Mouse (Mus musculus): ENCODE data around the gene Slc27a2. TPM values are rescaled to one million over a fixed set of nuclear protein-coding genes. Genes with fewer than 3 reads are reported as not detected.
A peak's percentile ranks its signal among the peaks of the same experiment; 100 is the strongest.

Gene Slc27a2
- total RNA-seq, 2 experiments from 2014 or later, result 0.56 TPM; not detected in 1

GRCm38 (mm10) chr2:126553291-126553639 lies 1.1 kb downstream of the Slc27a2 start:
- DNase-seq, result no peak

- no peak for DNase-seq
These were observed 3.3 kb downstream of the Slc27a2 start for GRCm38 (mm10) chr2:126555533-126555932.

- DNase-seq, result no peak
These were observed 7.9 kb downstream of the Slc27a2 start for GRCm38 (mm10) chr2:126560094-126560493.

- DNase-seq, result no peak
These were observed 11.4 kb downstream of the Slc27a2 start for GRCm38 (mm10) chr2:126563411-126564105.

- DNase-seq, result no peak
These were observed 20.0 kb downstream of the Slc27a2 start for GRCm38 (mm10) chr2:126572163-126572562.

- no peak for DNase-seq
These were observed 20.5 kb downstream of the Slc27a2 start for GRCm38 (mm10) chr2:126572747-126573146.

- no peak for DNase-seq
These were observed 23.4 kb downstream of the Slc27a2 start for GRCm38 (mm10) chr2:126575391-126576176.

GRCm38 (mm10) chr2:126577362-126577761 lies 25.2 kb downstream of the Slc27a2 start:
- DNase-seq, result no peak

GRCm38 (mm10) chr2:126579282-126579681 lies 27.1 kb downstream of the Slc27a2 start:
- DNase-seq, result no peak

- DNase-seq, result no peak
These were observed 31.8 kb downstream of the Slc27a2 start for GRCm38 (mm10) chr2:126583960-126584359.

GRCm38 (mm10) chr2:126584621-126585369 lies 32.6 kb downstream of the Slc27a2 start:
- no peak for DNase-seq

GRCm38 (mm10) chr2:126587468-126587867 lies 35.3 kb downstream of the Slc27a2 start:
- DNase-seq, result no peak

GRCm38 (mm10) chr2:126591304-126591703 lies 39.1 kb downstream of the Slc27a2 start:
- DNase-seq, result no peak

- DNase-seq, result peak; percentile 74
These were observed 41.8 kb downstream of the Slc27a2 start for GRCm38 (mm10) chr2:126593831-126594610.

GRCm38 (mm10) chr2:126596347-126597072 lies 44.3 kb downstream of the Slc27a2 start:
- DNase-seq, result no peak

GRCm38 (mm10) chr2:126597279-126598241 lies 45.4 kb downstream of the Slc27a2 start:
- no peak for DNase-seq

GRCm38 (mm10) chr2:126598359-126598758 lies 46.2 kb downstream of the Slc27a2 start:
- no peak for DNase-seq

GRCm38 (mm10) chr2:126599005-126599404 lies 46.8 kb downstream of the Slc27a2 start:
- DNase-seq, result no peak

- no peak for DNase-seq
These were observed 48.3 kb downstream of the Slc27a2 start for GRCm38 (mm10) chr2:126600533-126600932.

GRCm38 (mm10) chr2:126601918-126602600 lies 49.9 kb downstream of the Slc27a2 start:
- no peak for DNase-seq
